Mouse (Mus musculus): ENCODE data around the gene Rspo4. TPM values are rescaled to one million over a fixed set of nuclear protein-coding genes. Genes with fewer than 3 reads are reported as not detected.

Gene Rspo4
- not detected for total RNA-seq (2023)

GRCm38 (mm10) chr2:151842648-151843226 is at the start of gene Rspo4:
Rspo4 (plus strand) TSS chr2:151842927.

GRCm38 (mm10) chr2:151910919-151911500 is 68.3 kb downstream of the Rspo4 start, which contains the start of gene Angpt4:
Angpt4 (plus strand) TSS chr2:151911210.

Other genes with a start within 250 kb of the Rspo4 start
- under 1 TPM; 0.33 to 0.41 TPM for gene Snph, start 210.3 kb upstream of the Rspo4 start, total RNA-seq (2023)
- not detected for gene Rad21l, start 174.4 kb upstream of the Rspo4 start, total RNA-seq (2023)
- gene Tmem74b, start 140.9 kb upstream of the Rspo4 start, total RNA-seq (2023), result not detected
- 10 to 100 TPM; 32.4 to 39.5 TPM for gene Psmf1, start 98.7 kb upstream of the Rspo4 start, total RNA-seq (2023)
- not detected for gene Angpt4, start 68.3 kb downstream of the Rspo4 start, total RNA-seq (2023)
- gene Fam110a, start 137.3 kb downstream of the Rspo4 start, total RNA-seq (2023), result 1 to 10 TPM; 4.6 to 5.8 TPM
- gene Slc52a3, start 153.6 kb downstream of the Rspo4 start, total RNA-seq (2023), result 1 to 10 TPM; 3.1 to 3.4 TPM
- gene Scrt2, start 238.6 kb downstream of the Rspo4 start, total RNA-seq (2023), result not detected